Mouse (Mus musculus) adrenal gland, postnatal 36 days (tissue): ENCODE results near the gene Gm8890. TPM values are rescaled to one million over a fixed set of nuclear protein-coding genes. Genes with fewer than 3 reads are reported as not detected.
"Not testable (repeated sequence)": the region's sequence is repeated elsewhere in the genome, so short reads cannot be mapped to it uniquely, and the experiment has no call there.

Experiments
- DNase-seq, 2 experiments: peaks; one replicate each; pipeline ENCODE4 v3.0.0; 2021; ENCODE audit warnings: mixed read lengths in 1 of 2
- long read RNA-seq, 2 experiments: library from polyadenylated mRNA; stranded (forward); transcript quantifications; one replicate each; pipeline ENCODE4 v2.0.0; 2021; ENCODE audit warnings: borderline sequencing depth in 2 of 2
- total RNA-seq, 2 experiments: library from RNA; stranded (reverse); gene quantifications; 2 replicates each; pipeline ENCODE4 v1.2.3; 2021

Gene Gm8890
- not detected for total RNA-seq
- long read RNA-seq, experiment 1: 0 reads
- long read RNA-seq, experiment 2: 0 reads

GRCm38 (mm10) chr5:11255733-11256132, at the start of gene Gm8890:
Gene Gm8890, plus strand, starts transcription at chr5:11256033.
- not testable (repeated sequence) for DNase-seq

GRCm38 (mm10) chr5:11256221-11256620, 388 bp downstream of the Gm8890 start:
- not testable (repeated sequence) for DNase-seq

Other genes with a start within 250 kb of the Gm8890 start
- gene Gm8879, start 128.4 kb upstream of the Gm8890 start, total RNA-seq: not detected
- gene Gm5861, start 73.0 kb upstream of the Gm8890 start, total RNA-seq: not detected
- gene Speer1, start 85.5 kb downstream of the Gm8890 start, total RNA-seq: not detected
- gene Gm8897, start 160.4 kb downstream of the Gm8890 start, total RNA-seq: not detected
- gene Gm8906, start 246.7 kb downstream of the Gm8890 start, total RNA-seq: not detected